Mouse (Mus musculus): ENCODE results near the gene Parp16. TPM values are rescaled to one million over a fixed set of nuclear protein-coding genes. Genes with fewer than 3 reads are reported as not detected.
A peak's percentile ranks its signal among the peaks of the same experiment; 100 is the strongest.

Parp16 gene
- polyA plus RNA-seq, 1 experiment: 16.3 TPM

GRCm38 (mm10) chr9:65223927-65224326 is 28.8 kb downstream of the Parp16 start:
- WGBS: 88% methylated on average over 6 of the region's 6 CpGs
- H3K27ac ChIP-seq (ENCODE audit: insufficient read depth, low read depth, low read length): no peak overlapping the region
- no peak overlapping the region for H3K4me3 ChIP-seq (ENCODE audit: low read depth, low read length)
- no peak for TF ChIP-seq POLR2A (IDR thresholded peaks at IDR 0.05; ENCODE audit: low read depth, low read length)
- no peak for TF ChIP-seq CTCF (IDR thresholded peaks at IDR 0.05; ENCODE audit: extremely low read depth, insufficient read length, insufficient replicate concordance, low read depth, low read length)
- H3K27me3 ChIP-seq (ENCODE audit: control insufficient read depth, insufficient read depth, low read length): no peaks in the 10 kb centered on the region
- peaks cover 2% of the 10 kb centered on the region for H3K4me1 ChIP-seq (ENCODE audit: control insufficient read depth, insufficient read depth, insufficient read length, low read length)
- peaks cover 6% of the 10 kb centered on the region for H3K36me3 ChIP-seq (ENCODE audit: control insufficient read depth, insufficient read depth, low read length)

GRCm38 (mm10) chr9:65225795-65226194 is 30.6 kb downstream of the Parp16 start:
- no peak overlapping the region for H3K27ac ChIP-seq (ENCODE audit: insufficient read depth, low read depth, low read length)
- peaks cover 16% of the 10 kb centered on the region for H3K36me3 ChIP-seq (ENCODE audit: control insufficient read depth, insufficient read depth, low read length)
- H3K4me3 ChIP-seq (ENCODE audit: low read depth, low read length): no peak overlapping the region
- 40% methylated on average over 4 of the region's 4 CpGs for WGBS
- H3K27me3 ChIP-seq (ENCODE audit: control insufficient read depth, insufficient read depth, low read length): no peaks in the 10 kb centered on the region
- peak; percentile 17; the same call in 1 of the 2 replicates for TF ChIP-seq CTCF (IDR thresholded peaks at IDR 0.05; ENCODE audit: extremely low read depth, insufficient read length, insufficient replicate concordance, low read depth, low read length)
- no peak for TF ChIP-seq POLR2A (IDR thresholded peaks at IDR 0.05; ENCODE audit: low read depth, low read length)
- peaks cover 6% of the 10 kb centered on the region for H3K4me1 ChIP-seq (ENCODE audit: control insufficient read depth, insufficient read depth, insufficient read length, low read length)

- Histone ChIP-seq H3K4me1 (ENCODE audit: control insufficient read depth, insufficient read depth, insufficient read length, low read length) (peaks cover 6% of the 10 kb centered on the region), H3K27me3 (ENCODE audit: control insufficient read depth, insufficient read depth, low read length) (no peaks in the 10 kb centered on the region), H3K4me3 (ENCODE audit: low read depth, low read length) (no peak overlapping the region), H3K27ac (ENCODE audit: insufficient read depth, low read depth, low read length) (no peak overlapping the region), H3K36me3 (ENCODE audit: control insufficient read depth, insufficient read depth, low read length) (peaks cover 28% of the 10 kb centered on the region)
- 79% methylated on average over 6 of the region's 6 CpGs for WGBS
- TF ChIP-seq POLR2A (IDR thresholded peaks at IDR 0.05; ENCODE audit: low read depth, low read length) (no peak), CTCF (IDR thresholded peaks at IDR 0.05; ENCODE audit: extremely low read depth, insufficient read length, insufficient replicate concordance, low read depth, low read length) (peak; percentile 62; the same call in 1 of the 2 replicates)
Measured at GRCm38 (mm10) chr9:65230250-65230649, 35.1 kb downstream of the Parp16 start.

GRCm38 (mm10) chr9:65231284-65231683 is 36.1 kb downstream of the Parp16 start:
- Histone ChIP-seq H3K4me3 (ENCODE audit: low read depth, low read length) (no peak overlapping the region), H3K27ac (ENCODE audit: insufficient read depth, low read depth, low read length) (no peak overlapping the region), H3K4me1 (ENCODE audit: control insufficient read depth, insufficient read depth, insufficient read length, low read length) (peaks cover 6% of the 10 kb centered on the region), H3K36me3 (ENCODE audit: control insufficient read depth, insufficient read depth, low read length) (peaks cover 27% of the 10 kb centered on the region), H3K27me3 (ENCODE audit: control insufficient read depth, insufficient read depth, low read length) (no peaks in the 10 kb centered on the region)
- TF ChIP-seq POLR2A (IDR thresholded peaks at IDR 0.05; ENCODE audit: low read depth, low read length): no peak
- no peak for TF ChIP-seq CTCF (IDR thresholded peaks at IDR 0.05; ENCODE audit: extremely low read depth, insufficient read length, insufficient replicate concordance, low read depth, low read length)
- WGBS: 83% methylated on average over 8 of the region's 8 CpGs

GRCm38 (mm10) chr9:65233243-65233985 is 38.3 kb downstream of the Parp16 start:
- TF ChIP-seq CTCF (IDR thresholded peaks at IDR 0.05; ENCODE audit: extremely low read depth, insufficient read length, insufficient replicate concordance, low read depth, low read length): no peak
- WGBS: 89% methylated on average over 9 of the region's 9 CpGs
- H3K27ac ChIP-seq (ENCODE audit: insufficient read depth, low read depth, low read length): no peak overlapping the region
- no peaks in the 10 kb centered on the region for H3K27me3 ChIP-seq (ENCODE audit: control insufficient read depth, insufficient read depth, low read length)
- peaks cover 29% of the 10 kb centered on the region for H3K36me3 ChIP-seq (ENCODE audit: control insufficient read depth, insufficient read depth, low read length)
- no peak overlapping the region for H3K4me3 ChIP-seq (ENCODE audit: low read depth, low read length)
- H3K4me1 ChIP-seq (ENCODE audit: control insufficient read depth, insufficient read depth, insufficient read length, low read length): peaks cover 6% of the 10 kb centered on the region

GRCm38 (mm10) chr9:65234734-65235133 is 39.6 kb downstream of the Parp16 start:
- Histone ChIP-seq H3K4me3 (ENCODE audit: low read depth, low read length) (no peak overlapping the region), H3K27me3 (ENCODE audit: control insufficient read depth, insufficient read depth, low read length) (no peaks in the 10 kb centered on the region), H3K27ac (ENCODE audit: insufficient read depth, low read depth, low read length) (no peak overlapping the region), H3K4me1 (ENCODE audit: control insufficient read depth, insufficient read depth, insufficient read length, low read length) (peaks cover 3% of the 10 kb centered on the region), H3K36me3 (ENCODE audit: control insufficient read depth, insufficient read depth, low read length) (peaks cover 29% of the 10 kb centered on the region)
- TF ChIP-seq CTCF (IDR thresholded peaks at IDR 0.05; ENCODE audit: extremely low read depth, insufficient read length, insufficient replicate concordance, low read depth, low read length): no peak
- no peak for TF ChIP-seq POLR2A (IDR thresholded peaks at IDR 0.05; ENCODE audit: low read depth, low read length)
- WGBS: 85% methylated on average over 3 of the region's 3 CpGs

GRCm38 (mm10) chr9:65235601-65236000 is 40.4 kb downstream of the Parp16 start:
- Histone ChIP-seq H3K4me1 (ENCODE audit: control insufficient read depth, insufficient read depth, insufficient read length, low read length) (no peaks in the 10 kb centered on the region), H3K27me3 (ENCODE audit: control insufficient read depth, insufficient read depth, low read length) (no peaks in the 10 kb centered on the region), H3K4me3 (ENCODE audit: low read depth, low read length) (no peak overlapping the region), H3K36me3 (ENCODE audit: control insufficient read depth, insufficient read depth, low read length) (peaks cover 21% of the 10 kb centered on the region), H3K27ac (ENCODE audit: insufficient read depth, low read depth, low read length) (no peak overlapping the region)
- WGBS: 53% methylated on average over 1 of the region's 1 CpGs
- no peak for TF ChIP-seq CTCF (IDR thresholded peaks at IDR 0.05; ENCODE audit: extremely low read depth, insufficient read length, insufficient replicate concordance, low read depth, low read length)
- no peak for TF ChIP-seq POLR2A (IDR thresholded peaks at IDR 0.05; ENCODE audit: low read depth, low read length)

Measured in small intestine, adult 2 months (tissue).